Mouse (Mus musculus) kidney, adult 18-20 months (tissue): Measurements from ENCODE around the gene Bcl2l2.

Source experiments
- DNase-seq: peaks from one replicate; pipeline ENCODE4 v3.0.0; 2021

The Bcl2l2 gene

GRCm38 (mm10) chr14:54937361-54938182, 54.4 kb downstream of the Bcl2l2 start:
- DNase-seq = no peak
